Mouse (Mus musculus): ENCODE measurements around the gene Megf8. TPM values are rescaled to one million over a fixed set of nuclear protein-coding genes. Genes with fewer than 3 reads are reported as not detected.
"Not testable (repeated sequence)": the region's sequence is repeated elsewhere in the genome, so short reads cannot be mapped to it uniquely, and the experiment has no call there.

Gene Megf8
- polyA plus RNA-seq, 1 experiment: 21.2 TPM

DNA sequence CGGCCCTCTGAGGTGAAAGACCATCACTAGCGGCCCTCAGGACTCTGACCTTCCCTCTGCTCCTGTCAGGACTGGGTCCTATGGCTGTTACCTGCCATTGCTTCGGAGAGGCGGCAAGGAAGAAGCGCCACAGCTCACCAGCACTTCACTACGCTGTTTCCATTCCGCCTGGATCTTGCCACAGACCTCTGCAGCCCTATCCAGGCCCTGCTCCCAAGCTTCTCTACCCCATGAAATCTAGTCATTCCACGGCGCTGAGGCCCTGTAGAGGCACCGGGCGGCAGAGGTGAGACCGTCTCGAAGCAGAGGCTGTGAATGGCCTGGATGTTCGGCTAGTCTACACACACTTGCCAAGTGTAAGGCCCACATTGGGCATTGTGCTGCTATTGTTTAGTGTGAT is 79.7 kb downstream of the Megf8 start:
- Histone ChIP-seq H3K36me3 (ENCODE audit: control insufficient read depth, insufficient read depth, low read length) (no peaks in the 10 kb centered on the region), H3K4me1 (ENCODE audit: control insufficient read depth, insufficient read depth, insufficient read length, low read length) (peaks cover 21% of the 10 kb centered on the region), H3K4me3 (ENCODE audit: low read depth, low read length) (no peak overlapping the region), H3K27ac (ENCODE audit: insufficient read depth, low read depth, low read length) (no peak overlapping the region), H3K27me3 (ENCODE audit: control insufficient read depth, insufficient read depth, low read length) (no peaks in the 10 kb centered on the region)
- TF ChIP-seq CTCF (IDR thresholded peaks at IDR 0.05; ENCODE audit: extremely low read depth, insufficient read length, insufficient replicate concordance, low read depth, low read length): no peak
- no peak for TF ChIP-seq POLR2A (IDR thresholded peaks at IDR 0.05; ENCODE audit: low read depth, low read length)
- WGBS: 97% methylated on average over 14 of the region's 14 CpGs

GRCm38 (mm10) chr7:25398610-25399009 is 81.6 kb downstream of the Megf8 start, which contains the start of gene Lipe:
TSS of gene Lipe (minus strand) at chr7:25398710.
- H3K27ac ChIP-seq (ENCODE audit: insufficient read depth, low read depth, low read length): no peak within 1 kb of the TSS
- no peaks in the 10 kb centered on the region for H3K36me3 ChIP-seq (ENCODE audit: control insufficient read depth, insufficient read depth, low read length)
- TF ChIP-seq CTCF (IDR thresholded peaks at IDR 0.05; ENCODE audit: extremely low read depth, insufficient read length, insufficient replicate concordance, low read depth, low read length) (no peak), POLR2A (IDR thresholded peaks at IDR 0.05; ENCODE audit: low read depth, low read length) (no peak)
- no peaks in the 10 kb centered on the region for H3K27me3 ChIP-seq (ENCODE audit: control insufficient read depth, insufficient read depth, low read length)
- H3K4me3 ChIP-seq (ENCODE audit: low read depth, low read length): no peak within 1 kb of the TSS
- peaks cover 9% of the 10 kb centered on the region for H3K4me1 ChIP-seq (ENCODE audit: control insufficient read depth, insufficient read depth, insufficient read length, low read length)
- WGBS: 100% methylated on average over 1 of the region's 1 CpGs

GRCm38 (mm10) chr7:25399028-25399427 is 82.1 kb downstream of the Megf8 start:
- H3K36me3 ChIP-seq (ENCODE audit: control insufficient read depth, insufficient read depth, low read length); H3K4me1 ChIP-seq (ENCODE audit: control insufficient read depth, insufficient read depth, insufficient read length, low read length); H3K27me3 ChIP-seq (ENCODE audit: control insufficient read depth, insufficient read depth, low read length); H3K4me3 ChIP-seq (ENCODE audit: low read depth, low read length); H3K27ac ChIP-seq (ENCODE audit: insufficient read depth, low read depth, low read length): not testable (repeated sequence)

GRCm38 (mm10) chr7:25401551-25401950 is 84.6 kb downstream of the Megf8 start:
- no peaks in the 10 kb centered on the region for H3K36me3 ChIP-seq (ENCODE audit: control insufficient read depth, insufficient read depth, low read length)
- H3K4me1 ChIP-seq (ENCODE audit: control insufficient read depth, insufficient read depth, insufficient read length, low read length): peaks cover 3% of the 10 kb centered on the region; the same call in 1 of the 2 replicates
- no peaks in the 10 kb centered on the region for H3K27me3 ChIP-seq (ENCODE audit: control insufficient read depth, insufficient read depth, low read length)
- H3K27ac ChIP-seq (ENCODE audit: insufficient read depth, low read depth, low read length): no peak overlapping the region
- H3K4me3 ChIP-seq (ENCODE audit: low read depth, low read length): no peak overlapping the region
- 59% methylated on average over 2 of the region's 2 CpGs for WGBS
- no peak for TF ChIP-seq POLR2A (IDR thresholded peaks at IDR 0.05; ENCODE audit: low read depth, low read length)
- no peak for TF ChIP-seq CTCF (IDR thresholded peaks at IDR 0.05; ENCODE audit: extremely low read depth, insufficient read length, insufficient replicate concordance, low read depth, low read length)

DNA sequence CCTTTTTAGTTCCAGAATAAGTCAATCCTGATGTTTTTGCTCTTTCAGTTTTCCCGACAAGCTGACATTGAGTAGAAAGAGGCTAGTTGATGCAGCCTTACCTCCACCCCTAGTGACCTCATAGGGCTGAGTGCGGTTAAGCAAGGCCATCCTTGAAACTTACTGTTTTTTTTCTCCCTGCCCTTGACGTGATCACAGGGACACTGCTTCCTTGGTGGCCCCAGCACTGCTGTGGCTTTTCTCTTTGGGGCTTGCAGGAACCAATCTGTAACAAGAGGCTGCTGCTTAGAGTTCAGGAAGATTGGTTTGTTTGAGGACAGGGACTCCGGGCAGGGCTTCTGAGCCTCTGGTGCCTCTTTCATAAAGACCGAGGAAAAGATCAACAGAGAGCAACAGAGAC is 85.0 kb downstream of the Megf8 start:
- Histone ChIP-seq H3K4me1 (ENCODE audit: control insufficient read depth, insufficient read depth, insufficient read length, low read length) (peaks cover 3% of the 10 kb centered on the region; the same call in 1 of the 2 replicates), H3K4me3 (ENCODE audit: low read depth, low read length) (no peak overlapping the region), H3K36me3 (ENCODE audit: control insufficient read depth, insufficient read depth, low read length) (no peaks in the 10 kb centered on the region), H3K27me3 (ENCODE audit: control insufficient read depth, insufficient read depth, low read length) (no peaks in the 10 kb centered on the region), H3K27ac (ENCODE audit: insufficient read depth, low read depth, low read length) (no peak overlapping the region)
- TF ChIP-seq CTCF (IDR thresholded peaks at IDR 0.05; ENCODE audit: extremely low read depth, insufficient read length, insufficient replicate concordance, low read depth, low read length) (no peak), POLR2A (IDR thresholded peaks at IDR 0.05; ENCODE audit: low read depth, low read length) (no peak)
- 65% methylated on average over 5 of the region's 5 CpGs for WGBS

DNA sequence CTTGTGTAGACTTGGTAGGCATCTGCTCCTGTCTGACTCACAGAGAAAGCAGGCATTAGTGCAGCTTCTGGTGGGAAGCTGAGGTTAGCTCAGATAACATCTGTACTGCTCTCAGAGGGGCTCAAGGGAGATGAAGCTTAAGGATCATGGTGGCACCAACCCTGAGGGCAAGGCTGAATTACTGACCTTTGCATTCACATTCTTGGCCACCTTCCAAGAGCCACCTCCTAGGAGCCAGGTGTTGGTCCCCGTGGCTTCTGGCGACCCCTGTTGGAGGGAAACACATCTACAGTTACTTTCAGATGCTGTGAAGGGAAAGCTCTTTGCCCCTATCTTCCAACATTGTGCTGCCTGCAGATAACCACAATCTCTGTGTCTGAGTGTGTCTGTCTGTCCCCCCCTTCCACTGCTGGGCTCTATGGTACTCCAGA is 85.7 kb downstream of the Megf8 start:
- Histone ChIP-seq H3K27ac (ENCODE audit: insufficient read depth, low read depth, low read length) (no peak overlapping the region), H3K4me3 (ENCODE audit: low read depth, low read length) (no peak overlapping the region), H3K27me3 (ENCODE audit: control insufficient read depth, insufficient read depth, low read length) (no peaks in the 10 kb centered on the region), H3K4me1 (ENCODE audit: control insufficient read depth, insufficient read depth, insufficient read length, low read length) (peaks cover 3% of the 10 kb centered on the region; the same call in 1 of the 2 replicates), H3K36me3 (ENCODE audit: control insufficient read depth, insufficient read depth, low read length) (no peaks in the 10 kb centered on the region)
- 0% methylated on average over 2 of the region's 2 CpGs for WGBS
- TF ChIP-seq CTCF (IDR thresholded peaks at IDR 0.05; ENCODE audit: extremely low read depth, insufficient read length, insufficient replicate concordance, low read depth, low read length): peak; percentile 93
- no peak for TF ChIP-seq POLR2A (IDR thresholded peaks at IDR 0.05; ENCODE audit: low read depth, low read length)

DNA sequence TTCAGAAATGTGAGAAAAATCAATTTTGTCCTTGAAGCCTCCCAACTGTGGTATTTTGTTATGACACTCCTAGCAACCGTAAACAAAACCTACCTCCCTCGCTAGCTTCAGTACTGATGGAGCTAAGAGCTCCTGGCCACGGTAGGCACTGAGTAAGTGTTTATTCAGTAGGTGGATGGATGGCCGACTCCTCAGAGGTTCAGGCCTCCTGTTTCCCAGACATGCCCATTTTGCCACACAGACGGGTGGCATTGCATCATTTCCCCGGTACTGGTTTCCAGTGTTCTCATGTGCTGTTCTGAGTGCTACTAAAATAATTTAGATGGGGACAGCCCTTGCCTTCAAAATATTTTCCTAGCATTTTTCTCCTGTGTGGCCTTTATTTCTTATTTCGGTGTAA is 89.5 kb downstream of the Megf8 start:
- no peak overlapping the region for H3K27ac ChIP-seq (ENCODE audit: insufficient read depth, low read depth, low read length)
- no peaks in the 10 kb centered on the region for H3K27me3 ChIP-seq (ENCODE audit: control insufficient read depth, insufficient read depth, low read length)
- TF ChIP-seq CTCF (IDR thresholded peaks at IDR 0.05; ENCODE audit: extremely low read depth, insufficient read length, insufficient replicate concordance, low read depth, low read length) (no peak), POLR2A (IDR thresholded peaks at IDR 0.05; ENCODE audit: low read depth, low read length) (no peak)
- WGBS: 75% methylated on average over 7 of the region's 7 CpGs
- no peak overlapping the region for H3K4me3 ChIP-seq (ENCODE audit: low read depth, low read length)
- H3K4me1 ChIP-seq (ENCODE audit: control insufficient read depth, insufficient read depth, insufficient read length, low read length): peaks cover 3% of the 10 kb centered on the region; the same call in 1 of the 2 replicates
- H3K36me3 ChIP-seq (ENCODE audit: control insufficient read depth, insufficient read depth, low read length): no peaks in the 10 kb centered on the region

All from small intestine, adult 2 months (tissue).